Mouse (Mus musculus) heart, embryonic 13.5 days (tissue): ENCODE measurements at regions not wholly inside any gene's neighbourhood (a gene's known extent, or its start where the extent isn't known, plus 50 kb on each side); places are given as distances from the start of the nearest gene placed in this dataset.
"Not testable (repeated sequence)": the region's sequence is repeated elsewhere in the genome, so short reads cannot be mapped to it uniquely, and the experiment has no call there.

ENCODE experiments used
- ATAC-seq: fragments of 200-750 bp; cut with Nextera tagmentation; 2 replicates; pipeline ENCODE4 v1.8.0; 2017; ENCODE audit warnings: moderate TSS enrichment; ENCODE audit not compliant: insufficient number of reproducible peaks, low FRiP score, low TSS enrichment; ENCODE audit errors: extremely low read depth
- H3K27ac ChIP-seq: fragments of 300-500 bp; sonication (generic); replicated peaks from 2 replicates; pipeline ENCODE4 v1.5.1; 2015; ENCODE audit warnings: moderate library complexity, mild to moderate bottlenecking, inconsistent platforms
- H3K27me3 ChIP-seq: fragments of 300-500 bp; sonication (generic); replicated peaks from 2 replicates; pipeline ENCODE4 v1.6.1; 2015; ENCODE audit warnings: mild to moderate bottlenecking, inconsistent platforms
- H3K36me3 ChIP-seq: fragments of 300-500 bp; sonication (generic); 2 replicates; pipeline ENCODE4 v1.6.1; 2015; ENCODE audit warnings: mild to moderate bottlenecking, inconsistent platforms
- H3K4me1 ChIP-seq: fragments of 300-500 bp; sonication (generic); 2 replicates; pipeline ENCODE4 v1.6.1; 2015; ENCODE audit warnings: inconsistent platforms
- H3K4me2 ChIP-seq: fragments of 300-500 bp; sonication (generic); 2 replicates; pipeline ENCODE4 v1.6.1; 2015; ENCODE audit warnings: inconsistent platforms, mild to moderate bottlenecking, moderate library complexity
- H3K4me3 ChIP-seq: fragments of 300-500 bp; sonication (generic); 2 replicates; pipeline ENCODE4 v1.5.1; 2015; ENCODE audit warnings: moderate library complexity, mild to moderate bottlenecking, inconsistent platforms
- H3K9ac ChIP-seq: fragments of 300-500 bp; sonication (generic); 2 replicates; pipeline ENCODE4 v1.6.1; 2015; ENCODE audit warnings: inconsistent platforms, mild to moderate bottlenecking, moderate library complexity
- H3K9me3 ChIP-seq: fragments of 300-500 bp; sonication (generic); 2 replicates; pipeline ENCODE4 v1.6.1; 2016; ENCODE audit warnings: inconsistent platforms
- WGBS: fragments of 180-500 bp; shearing (Covaris S2); methylation state at CpG from one replicate; pipeline ENCODE4 v1.1.7; 2015; ENCODE audit warnings: mixed read lengths; 5-methylcytosine and 5-hydroxymethylcytosine counted together

DNA sequence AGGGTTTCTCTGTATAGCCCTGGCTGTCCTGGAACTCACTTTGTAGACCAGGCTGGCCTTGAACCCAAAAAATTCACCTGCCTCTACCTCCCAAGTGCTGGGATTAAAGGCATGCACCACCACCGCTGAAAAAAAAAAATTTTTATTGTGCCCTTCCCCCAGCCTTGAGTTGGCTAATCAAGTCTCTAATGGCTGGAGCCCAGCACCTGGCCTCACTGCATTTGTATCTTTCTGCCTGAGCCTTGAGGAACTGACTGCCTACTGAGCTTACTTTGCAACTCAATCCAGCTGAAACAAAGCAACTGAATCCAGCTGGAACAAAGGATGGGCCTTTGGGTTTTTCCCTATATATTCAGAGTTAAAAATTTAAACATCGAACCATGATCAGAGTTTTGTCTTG, 153.3 kb upstream of the Ccnh start:
- Histone ChIP-seq H3K4me2 (no peak overlapping the region), H3K36me3 (no peaks in the 10 kb centered on the region), H3K4me1 (no peaks in the 10 kb centered on the region), H3K27me3 (no peaks in the 10 kb centered on the region), H3K27ac (no peak overlapping the region), H3K9ac (no peak overlapping the region), H3K4me3 (no peak overlapping the region), H3K9me3 (peaks cover 18% of the 10 kb centered on the region)
- ATAC-seq, result no peak
- 68% methylated on average over 2 of the region's 2 CpGs for WGBS

DNA sequence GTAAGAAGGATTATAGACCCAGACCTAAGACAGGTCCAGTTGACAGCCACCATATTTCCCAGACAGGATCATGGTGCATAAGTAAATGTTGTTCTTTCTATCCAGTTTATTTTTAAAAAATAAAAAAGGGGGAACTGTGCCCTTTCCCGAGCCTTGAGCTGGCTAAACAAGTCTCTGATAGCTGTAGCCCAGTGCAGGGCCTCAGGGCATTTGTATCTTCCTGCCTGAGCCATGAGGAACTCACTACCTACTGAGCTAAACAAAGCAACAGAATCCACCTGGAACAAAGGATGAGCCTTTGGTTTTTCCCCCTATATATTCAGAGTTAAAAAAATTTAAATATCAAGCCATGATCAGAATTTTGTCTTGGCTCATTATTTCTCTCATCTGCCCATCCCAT, 152.4 kb upstream of the Ccnh start:
- 46% methylated on average over 1 of the region's 1 CpGs for WGBS
- H3K4me1 ChIP-seq, result no peaks in the 10 kb centered on the region
- no peaks in the 10 kb centered on the region for H3K36me3 ChIP-seq
- H3K4me2 ChIP-seq, result no peak overlapping the region
- H3K27ac ChIP-seq, result no peak overlapping the region
- ATAC-seq, result no peak
- no peak overlapping the region for H3K9ac ChIP-seq
- H3K27me3 ChIP-seq, result no peaks in the 10 kb centered on the region
- peaks cover 18% of the 10 kb centered on the region for H3K9me3 ChIP-seq
- H3K4me3 ChIP-seq, result no peak overlapping the region

DNA sequence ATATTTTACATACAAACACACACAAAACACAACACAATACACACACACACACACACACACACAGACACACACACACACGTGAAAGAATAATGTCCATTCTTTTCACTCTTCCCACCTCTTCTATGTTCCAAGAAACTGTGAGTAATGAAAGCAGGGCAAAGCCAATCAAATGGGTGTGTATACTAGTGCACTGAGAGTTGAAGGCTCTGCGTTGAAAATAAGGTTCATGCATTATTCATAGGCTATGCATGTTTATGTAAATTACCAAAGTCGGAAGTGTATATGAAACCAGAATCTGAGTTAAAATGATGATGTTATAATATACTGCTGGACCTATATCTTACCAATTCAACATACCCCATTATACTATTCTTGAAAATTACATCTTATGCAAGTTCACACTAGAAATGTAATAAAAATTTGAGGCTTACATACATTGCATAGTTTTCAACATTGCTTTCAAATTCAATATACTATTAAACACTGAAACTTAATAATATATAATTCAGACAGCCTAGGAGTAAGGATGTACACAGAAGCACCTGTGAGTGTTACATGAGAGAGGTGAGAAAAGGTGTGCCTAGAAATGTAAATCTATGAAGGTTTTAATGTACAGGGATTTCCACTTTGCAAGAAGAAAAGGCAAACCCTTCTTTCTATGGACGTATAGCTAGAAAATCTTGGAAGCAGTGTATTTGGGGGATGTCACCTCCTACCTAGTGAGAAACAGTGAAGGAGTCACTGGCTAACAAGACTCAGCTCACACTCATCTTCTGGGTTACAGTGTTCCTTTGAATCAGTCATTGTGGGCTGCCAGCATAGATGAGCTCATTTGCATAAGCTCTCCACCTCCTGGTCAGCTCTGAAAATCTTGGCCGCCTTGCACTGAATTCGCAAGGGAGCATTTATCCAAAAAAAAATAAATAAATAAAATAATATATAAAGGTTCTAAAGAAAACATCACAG, 122.3 kb upstream of the Ccnh start:
- 63% methylated on average over 6 of the region's 6 CpGs for whole genome bisulfite sequencing
- ATAC-seq, result no peak
- Histone ChIP-seq H3K36me3 (no peaks in the 10 kb centered on the region), H3K9me3 (no peaks in the 10 kb centered on the region), H3K4me1 (no peaks in the 10 kb centered on the region), H3K27me3 (no peaks in the 10 kb centered on the region), H3K9ac (no peak overlapping the region), H3K4me3 (no peak overlapping the region), H3K27ac (no peak overlapping the region), H3K4me2 (no peak overlapping the region)

DNA sequence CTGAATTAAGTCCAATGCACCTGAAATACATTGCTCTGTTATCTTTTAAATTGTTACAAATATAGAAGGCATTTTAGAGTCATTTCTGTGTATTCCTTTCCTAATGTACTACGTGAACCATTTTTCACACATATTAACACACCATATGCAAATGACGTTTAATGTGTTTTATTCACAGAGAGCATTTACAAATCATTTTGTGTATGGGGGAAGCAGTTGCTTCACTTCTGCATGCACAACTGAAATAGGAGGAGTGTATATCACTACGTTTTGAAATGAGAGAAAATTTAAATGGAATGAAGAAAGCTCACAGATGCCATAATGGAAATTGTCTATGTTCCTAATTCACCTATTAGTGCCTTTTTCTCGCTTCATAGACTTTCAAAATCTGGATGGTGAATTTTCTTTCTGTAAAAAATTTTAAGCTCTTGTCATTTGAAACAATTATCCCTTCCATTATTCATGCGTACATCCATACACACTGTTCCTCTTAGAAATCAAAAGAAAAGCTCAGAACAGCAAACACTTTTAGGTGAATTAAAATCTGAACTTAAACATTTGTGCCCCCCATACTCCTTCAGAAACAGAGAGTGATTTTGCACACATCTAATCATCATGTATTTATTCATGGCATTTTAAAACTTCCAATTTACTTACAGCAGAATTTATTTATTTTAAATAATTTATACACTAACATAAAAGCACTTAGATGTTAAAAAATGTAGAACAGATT, 121.5 kb upstream of the Ccnh start:
- Histone ChIP-seq H3K9ac (no peak overlapping the region), H3K4me1 (no peaks in the 10 kb centered on the region), H3K36me3 (no peaks in the 10 kb centered on the region), H3K9me3 (no peaks in the 10 kb centered on the region), H3K27me3 (no peaks in the 10 kb centered on the region), H3K27ac (no peak overlapping the region), H3K4me3 (no peak overlapping the region), H3K4me2 (no peak overlapping the region)
- ATAC-seq, result no peak
- 68% methylated on average over 5 of the region's 5 CpGs for WGBS

DNA sequence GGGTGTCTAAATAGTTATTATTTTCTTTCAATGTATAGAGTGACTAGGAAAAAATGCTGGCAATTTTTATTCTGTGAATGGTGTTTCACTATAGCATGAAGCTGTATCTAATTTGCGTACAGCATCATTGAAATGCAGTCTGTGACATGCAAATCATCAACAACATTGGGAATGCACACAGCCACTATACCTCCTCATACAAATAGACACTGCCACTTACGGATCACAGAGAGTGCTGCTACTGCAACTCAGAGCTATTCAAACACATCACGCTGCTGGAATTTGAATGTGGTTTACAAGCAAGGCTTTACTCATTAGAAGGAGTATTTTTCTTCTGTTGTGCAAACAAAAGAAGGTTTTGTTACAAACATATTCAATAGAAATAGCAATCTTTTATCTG, 120.8 kb upstream of the Ccnh start:
- no peak overlapping the region for H3K4me3 ChIP-seq
- no peaks in the 10 kb centered on the region for H3K9me3 ChIP-seq
- H3K36me3 ChIP-seq, result no peaks in the 10 kb centered on the region
- WGBS, result 66% methylated on average over 3 of the region's 3 CpGs
- H3K4me2 ChIP-seq, result no peak overlapping the region
- H3K4me1 ChIP-seq, result no peaks in the 10 kb centered on the region
- no peak overlapping the region for H3K27ac ChIP-seq
- ATAC-seq, result no peak
- H3K27me3 ChIP-seq, result no peaks in the 10 kb centered on the region
- H3K9ac ChIP-seq, result no peak overlapping the region

DNA sequence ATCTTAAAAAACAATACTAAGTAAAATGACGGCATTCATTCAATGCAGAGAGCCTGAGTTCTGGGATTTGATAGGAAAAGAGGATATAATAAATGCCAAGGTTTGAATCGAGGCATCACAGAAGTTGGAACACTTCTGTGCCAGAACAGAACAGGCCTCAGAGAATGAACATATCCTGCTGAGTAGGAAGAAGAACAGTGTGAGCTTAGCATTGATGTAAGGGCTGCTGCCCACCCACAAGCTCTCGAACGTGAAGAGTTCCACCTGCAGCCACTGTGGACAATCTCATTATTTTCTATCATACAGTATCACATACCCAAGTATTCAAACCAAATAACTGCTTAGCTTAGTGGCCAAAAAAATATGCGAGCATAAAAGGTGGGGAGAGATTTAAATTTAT, 105.9 kb upstream of the Ccnh start:
- H3K4me1 ChIP-seq, result no peaks in the 10 kb centered on the region
- no peaks in the 10 kb centered on the region for H3K9me3 ChIP-seq
- no peaks in the 10 kb centered on the region for H3K36me3 ChIP-seq
- no peaks in the 10 kb centered on the region for H3K27me3 ChIP-seq
- H3K4me3 ChIP-seq, result no peak overlapping the region
- no peak overlapping the region for H3K9ac ChIP-seq
- H3K27ac ChIP-seq, result no peak overlapping the region
- 71% methylated on average over 5 of the region's 5 CpGs for WGBS
- ATAC-seq, result no peak
- no peak overlapping the region for H3K4me2 ChIP-seq

- Histone ChIP-seq H3K4me2 (no peak overlapping the region), H3K4me1 (no peaks in the 10 kb centered on the region), H3K27ac (no peak overlapping the region), H3K9ac (no peak overlapping the region), H3K27me3 (no peaks in the 10 kb centered on the region), H3K9me3 (no peaks in the 10 kb centered on the region), H3K4me3 (no peak overlapping the region), H3K36me3 (no peaks in the 10 kb centered on the region)
- no peak for ATAC-seq
Observed at GRCm38 (mm10) chr13:85083742-85084141, 105.5 kb upstream of the Ccnh start.

- no peak for ATAC-seq
- 36% methylated on average over 7 of the region's 7 CpGs for WGBS
Observed at GRCm38 (mm10) chr13:85096174-85096573, 93.0 kb upstream of the Ccnh start.

DNA sequence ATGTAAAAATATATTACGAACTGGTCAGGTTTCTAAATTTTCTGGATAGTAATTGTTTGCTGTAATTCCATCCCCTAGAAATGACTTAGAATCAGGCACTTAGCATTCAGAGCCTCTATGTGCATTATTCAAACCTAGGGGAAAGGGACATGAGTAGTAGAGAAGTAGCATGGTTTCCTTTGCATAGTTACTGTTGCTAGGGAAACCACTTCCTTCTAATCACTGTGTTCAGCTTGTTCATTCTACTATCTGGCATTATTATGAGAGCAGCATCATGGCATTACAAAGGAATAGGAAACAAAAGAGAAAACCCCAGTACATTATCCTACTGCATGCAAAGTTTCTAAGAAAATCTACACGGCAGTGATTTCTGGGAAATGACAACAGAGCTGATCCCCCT, 65.9 kb upstream of the Ccnh start:
- no peaks in the 10 kb centered on the region for H3K4me1 ChIP-seq
- no peaks in the 10 kb centered on the region for H3K9me3 ChIP-seq
- no peak overlapping the region for H3K4me2 ChIP-seq
- H3K27ac ChIP-seq, result no peak overlapping the region
- WGBS, result 73% methylated on average over 2 of the region's 2 CpGs
- no peak overlapping the region for H3K4me3 ChIP-seq
- no peak overlapping the region for H3K9ac ChIP-seq
- no peak for ATAC-seq
- H3K27me3 ChIP-seq, result no peaks in the 10 kb centered on the region
- H3K36me3 ChIP-seq, result no peaks in the 10 kb centered on the region

More at GRCm38 (mm10) chr13:85096174-85096573, 93.0 kb upstream of the Ccnh start:
- H3K36me3 ChIP-seq, result no peaks in the 10 kb centered on the region
- H3K4me2 ChIP-seq, result no peak overlapping the region
- H3K4me1 ChIP-seq, result no peaks in the 10 kb centered on the region
- H3K27ac ChIP-seq, result no peak overlapping the region
- H3K27me3 ChIP-seq, result no peaks in the 10 kb centered on the region
- peaks cover 11% of the 10 kb centered on the region for H3K9me3 ChIP-seq
- H3K9ac ChIP-seq, result no peak overlapping the region
- H3K4me3 ChIP-seq, result no peak overlapping the region

DNA sequence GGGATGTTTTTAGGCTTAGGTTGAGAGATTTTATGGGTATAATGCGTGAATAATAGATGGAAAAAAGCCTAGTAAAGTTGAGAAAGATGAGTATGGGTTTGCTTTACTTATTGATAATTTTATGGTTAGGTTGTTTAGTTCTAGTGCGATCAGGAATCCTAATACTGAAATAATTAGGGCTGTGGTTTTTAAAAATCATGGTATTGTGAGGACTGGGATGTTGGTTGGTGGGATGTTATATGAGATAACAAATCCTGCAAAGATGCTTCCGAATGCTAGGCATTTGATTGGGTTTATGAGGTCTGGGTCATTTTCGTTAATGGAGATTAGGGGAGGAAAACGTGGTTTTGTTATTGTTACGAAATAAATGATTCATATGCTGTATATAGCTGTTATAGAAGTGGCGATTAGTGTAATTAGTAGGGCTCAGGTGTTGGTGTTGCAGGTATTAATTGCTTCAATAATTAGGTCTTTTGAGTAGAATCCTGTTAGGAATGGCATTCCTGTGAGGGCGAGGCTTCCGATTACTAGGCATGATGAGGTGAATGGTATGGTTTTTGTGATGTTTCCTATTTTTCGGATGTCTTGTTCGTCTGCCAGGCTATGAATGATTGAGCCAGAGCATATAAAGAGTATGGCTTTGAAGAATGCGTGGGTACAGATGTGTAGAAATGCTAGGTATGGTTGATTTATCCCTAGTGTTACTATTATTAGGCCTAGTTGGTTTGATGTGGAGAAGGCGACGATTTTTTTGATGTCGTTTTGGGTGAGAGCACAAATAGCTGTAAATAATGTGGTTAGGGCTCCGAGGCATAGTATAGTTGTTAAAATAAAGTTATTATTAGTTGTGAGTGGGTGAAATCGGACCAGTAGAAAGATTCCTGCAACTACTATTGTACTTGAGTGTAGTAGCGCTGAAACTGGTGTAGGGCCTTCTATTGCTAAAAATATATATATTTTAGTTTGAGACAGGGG, 62.3 kb upstream of the Ccnh start:
- H3K36me3 ChIP-seq, H3K27me3 ChIP-seq, H3K27ac ChIP-seq, H3K4me3 ChIP-seq, H3K9me3 ChIP-seq, H3K4me2 ChIP-seq, H3K4me1 ChIP-seq, H3K9ac ChIP-seq: not testable (repeated sequence)
- 81% methylated on average over 18 of the region's 18 CpGs for WGBS
- peak; percentile 100 for ATAC-seq

DNA sequence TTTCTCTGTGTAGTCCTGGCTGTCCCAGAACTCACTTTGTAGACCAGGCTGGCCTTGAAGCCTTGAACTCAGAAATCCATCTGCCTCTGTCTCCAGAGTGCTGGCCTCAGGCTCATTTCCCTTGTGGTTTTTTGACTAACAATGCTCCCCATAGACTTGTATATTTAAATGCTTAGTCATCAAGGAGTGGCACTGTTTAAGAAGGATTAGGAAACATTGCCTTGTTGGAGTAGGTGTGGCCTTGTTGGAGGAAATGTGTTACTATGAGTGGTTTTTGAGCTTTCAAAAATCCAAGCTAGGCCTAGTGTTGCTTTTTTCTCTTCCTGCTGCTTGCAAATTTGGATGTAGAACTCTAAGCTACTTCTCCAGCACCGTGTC, 61.7 kb upstream of the Ccnh start:
- Histone ChIP-seq H3K4me2 (no peak overlapping the region), H3K9ac (no peak overlapping the region), H3K27me3 (no peaks in the 10 kb centered on the region), H3K36me3 (no peaks in the 10 kb centered on the region), H3K27ac (no peak overlapping the region), H3K4me3 (no peak overlapping the region), H3K9me3 (no peaks in the 10 kb centered on the region), H3K4me1 (no peaks in the 10 kb centered on the region)
- 53% methylated on average over 1 of the region's 1 CpGs for WGBS
- ATAC-seq, result no peak
